Comparison of ENCODE assay signal across 8 mouse cellular contexts in genomic region chr4:151127636-151128548, GRCm38 (mm10). TPM values are rescaled to one million over a fixed set of nuclear protein-coding genes. Genes with fewer than 3 reads are reported as not detected.
DNase-seq lines count a peak whose midpoint lies in the region; ATAC-seq and TF ChIP-seq lines count a peak whose summit lies in the region.

No protein-coding gene starts in this region.

- no peaks in the 10 kb centered on the region; the same call in 1 of the 2 replicates for H3K36me3 ChIP-seq in kidney, embryonic 14.5 days (ENCODE audit: control insufficient read depth, insufficient read depth, low read length)
- H3K36me3 ChIP-seq in embryonic facial prominence, embryonic 14.5 days (ENCODE audit: control insufficient read depth, insufficient read depth, low read length) = no peaks in the 10 kb centered on the region
- H3K36me3 ChIP-seq in intestine, postnatal 0 days (ENCODE audit: control insufficient read depth, insufficient read depth) = no peaks in the 10 kb centered on the region

- H3K27ac ChIP-seq in kidney, embryonic 14.5 days (ENCODE audit: low read depth, low read length) = peak overlapping the region; percentile 88
- peak overlapping the region; percentile 94 for H3K27ac ChIP-seq in embryonic facial prominence, embryonic 14.5 days (replicated peaks; ENCODE audit: low read depth, low read length)
- no peak overlapping the region for H3K27ac ChIP-seq in intestine, postnatal 0 days (ENCODE audit: low read depth, low read length)
- peak overlapping the region; percentile 98 for H3K27ac ChIP-seq in olfactory bulb, adult 2 months (ENCODE audit: insufficient read depth, low read depth, low read length)

- H3K9ac ChIP-seq in kidney, embryonic 14.5 days (ENCODE audit: low read depth, low read length) = peak overlapping the region; percentile 89
- H3K9ac ChIP-seq in embryonic facial prominence, embryonic 14.5 days (ENCODE audit: low read depth, low read length) = peak overlapping the region; percentile 84
- H3K9ac ChIP-seq in intestine, postnatal 0 days (ENCODE audit: low read depth, low read length) = 0 out of 2 replicates have a peak overlapping the region, but pooled peaks have one; percentile 8

- no peak for DNase-seq in kidney, adult 11 months
- DNase-seq in embryonic facial prominence, embryonic 14.5 days (ENCODE audit: low spot score) = no peak
- no peak for DNase-seq in kidney, postnatal 25 days

- H3K4me1 ChIP-seq in kidney, embryonic 14.5 days (ENCODE audit: control insufficient read depth, insufficient read depth, low read length) = peaks cover 11% of the 10 kb centered on the region; the same call in 1 of the 2 replicates
- peaks cover 18% of the 10 kb centered on the region for H3K4me1 ChIP-seq in embryonic facial prominence, embryonic 14.5 days (ENCODE audit: control insufficient read depth, insufficient read depth, low read length)
- H3K4me1 ChIP-seq in intestine, postnatal 0 days (replicated peaks; ENCODE audit: control insufficient read depth, insufficient read depth, low read length) = no peaks in the 10 kb centered on the region
- H3K4me1 ChIP-seq in olfactory bulb, adult 2 months (ENCODE audit: control insufficient read depth, insufficient read depth, low read length) = peaks cover 50% of the 10 kb centered on the region

- H3K4me3 ChIP-seq in kidney, embryonic 14.5 days (ENCODE audit: low read length) = peak overlapping the region; percentile 70
- peak overlapping the region; percentile 66 for H3K4me3 ChIP-seq in embryonic facial prominence, embryonic 14.5 days (ENCODE audit: low read depth, low read length)
- H3K4me3 ChIP-seq in intestine, postnatal 0 days (ENCODE audit: low read depth, low read length) = peak overlapping the region; percentile 47
- H3K4me3 ChIP-seq in olfactory bulb, adult 2 months (ENCODE audit: insufficient read depth, low read depth, low read length) = peak overlapping the region; percentile 53

- no peaks in the 10 kb centered on the region; the same call in 1 of the 2 replicates for H3K27me3 ChIP-seq in kidney, embryonic 14.5 days (ENCODE audit: control insufficient read depth, insufficient read depth, low read length)
- no peaks in the 10 kb centered on the region for H3K27me3 ChIP-seq in embryonic facial prominence, embryonic 14.5 days (replicated peaks; ENCODE audit: control insufficient read depth, insufficient read depth, low read length)
- peaks cover 16% of the 10 kb centered on the region for H3K27me3 ChIP-seq in intestine, postnatal 0 days (replicated peaks; ENCODE audit: control insufficient read depth, insufficient read depth, low read length)

- ATAC-seq in kidney, embryonic 14.5 days (ENCODE audit: low FRiP score, low TSS enrichment) = peak; percentile 46
- peak; percentile 45 for ATAC-seq in embryonic facial prominence, embryonic 14.5 days (ENCODE audit: low read depth)
- no peak for ATAC-seq in intestine, postnatal 0 days
- no peak for ATAC-seq in megakaryocyte progenitor cell, adult 5-6 weeks (replicated peaks; ENCODE audit: poor library complexity)
- ATAC-seq in erythroblast, adult 5-6 weeks (replicated peaks; ENCODE audit: low FRiP score, poor library complexity, severe bottlenecking) = no peak

- TF ChIP-seq POLR2A in olfactory bulb, adult 2 months (IDR thresholded peaks at IDR 0.05; ENCODE audit: insufficient read depth, low read depth, low read length) = no peak

- H3K4me2 ChIP-seq in kidney, embryonic 14.5 days (replicated peaks; ENCODE audit: low read depth, low read length) = peak overlapping the region; percentile 97
- peak overlapping the region; percentile 88 for H3K4me2 ChIP-seq in embryonic facial prominence, embryonic 14.5 days (ENCODE audit: low read depth, low read length)
- H3K4me2 ChIP-seq in intestine, postnatal 0 days (replicated peaks; ENCODE audit: low read depth) = peak overlapping the region; percentile 85

- WGBS in kidney, embryonic 14.5 days = 8% methylated on average over 9 of the region's 10 CpGs
- WGBS in embryonic facial prominence, embryonic 14.5 days = 8% methylated on average over 9 of the region's 10 CpGs
- WGBS in intestine, postnatal 0 days = 13% methylated on average over 10 of the region's 10 CpGs
- WGBS in olfactory bulb, adult 2 months = 9% methylated on average over 9 of the region's 10 CpGs

- no peaks in the 10 kb centered on the region for H3K9me3 ChIP-seq in kidney, embryonic 14.5 days (ENCODE audit: control insufficient read depth, low read length)
- H3K9me3 ChIP-seq in embryonic facial prominence, embryonic 14.5 days (ENCODE audit: control insufficient read depth, low read length) = no peaks in the 10 kb centered on the region
- H3K9me3 ChIP-seq in intestine, postnatal 0 days (ENCODE audit: control insufficient read depth) = no peaks in the 10 kb centered on the region

- no peak for TF ChIP-seq CTCF in intestine, postnatal 0 days (IDR thresholded peaks at IDR 0.05; ENCODE audit: low read depth)
- no peak for TF ChIP-seq CTCF in olfactory bulb, adult 2 months (IDR thresholded peaks at IDR 0.05; ENCODE audit: insufficient read depth, low read depth, low read length)

RNA-seq across cellular contexts. Expression of gene Gm13090, which starts 38.5 kb away (rescaled TPM):
- not detected in 2 replicates for polyA plus RNA-seq in kidney, embryonic 14.5 days (2014; fragmentation: Nextera tagmentation; extraction: Ambion mirVana)
- polyA plus RNA-seq in embryonic facial prominence, embryonic 14.5 days (2014; fragmentation: Nextera tagmentation; extraction: Ambion mirVana) = not detected in 2 replicates
- polyA plus RNA-seq in intestine, postnatal 0 days (2015; fragmentation: Nextera tagmentation; extraction: Ambion mirVana) = not detected in 2 replicates
- polyA plus RNA-seq in olfactory bulb, adult 2 months (2012; ENCODE audit: insufficient read depth, insufficient read length, low replicate concordance, missing spikeins) = not detected in 2 replicates
- not detected in 2 replicates for total RNA-seq in megakaryocyte progenitor cell, adult 5-6 weeks (2015)
- not detected in 2 replicates for total RNA-seq in megakaryocyte progenitor cell, adult 5-6 weeks (2017)
- total RNA-seq in erythroblast, adult 5-6 weeks (2015; ENCODE audit: low replicate concordance) = not detected in 2 replicates
- total RNA-seq in erythroblast, adult 5-6 weeks (2017; ENCODE audit: low replicate concordance) = not detected in 2 replicates

Comparison
In these comparisons a context has a peak if more than half of its experiments do, and no peak if none do; other contexts are left out.
1. ATAC-seq: peak in kidney, embryonic 14.5 days (single experiment) and embryonic facial prominence, embryonic 14.5 days (single experiment); none in intestine, postnatal 0 days (single experiment), megakaryocyte progenitor cell, adult 5-6 weeks (single experiment) and erythroblast, adult 5-6 weeks (single experiment).
2. H3K9ac ChIP-seq: peak in every context shown above with its lines; median percentile 89 in kidney, embryonic 14.5 days; 84 in embryonic facial prominence, embryonic 14.5 days; 8 in intestine, postnatal 0 days.
3. Peak in every context shown above with its lines, with median percentiles within 50 percentile points of each other: H3K4me2 ChIP-seq and H3K4me3 ChIP-seq.